Mouse (Mus musculus): ENCODE results near the gene F10. TPM values are rescaled to one million over a fixed set of nuclear protein-coding genes. Genes with fewer than 3 reads are reported as not detected.

Gene F10
- polyA plus RNA-seq, 1 experiment, result 0.91 TPM

DNA sequence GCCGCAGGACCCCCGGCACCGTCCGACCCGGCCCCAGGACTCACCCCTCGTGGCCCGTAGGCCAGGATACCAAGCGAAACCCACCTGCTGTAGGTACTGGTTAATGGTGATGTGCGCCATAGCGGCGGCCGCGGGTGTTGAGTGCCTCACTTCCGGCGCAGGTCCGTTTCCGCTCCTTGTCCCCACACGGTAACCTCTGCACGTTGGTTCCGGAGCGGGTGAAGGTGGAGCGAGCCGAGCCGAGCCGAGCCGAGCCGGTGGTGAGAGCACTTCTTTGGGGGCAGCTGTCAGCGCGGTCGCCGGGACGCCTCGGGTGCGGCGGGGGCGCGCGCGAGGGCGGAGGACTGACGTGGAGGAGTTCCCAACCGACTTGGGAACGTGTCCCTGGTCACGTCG lies 67.6 kb downstream of the F10 start:
- no peaks in the 10 kb centered on the region for H3K27me3 ChIP-seq (replicated peaks; ENCODE audit: control insufficient read depth, insufficient read depth, low read length)
- under 1% methylated on average over 45 of the region's 45 CpGs for WGBS
- H3K4me3 ChIP-seq (ENCODE audit: insufficient read depth, low read depth, low read length), result peak overlapping the region; percentile 93
- no peaks in the 10 kb centered on the region for H3K36me3 ChIP-seq (ENCODE audit: control insufficient read depth, insufficient read depth, low read length)
- TF ChIP-seq CTCF (conservative IDR thresholded peaks at IDR 0.05; ENCODE audit: insufficient read depth, insufficient read length, low read depth, low read length), result no peak
- TF ChIP-seq POLR2A (IDR thresholded peaks at IDR 0.05; ENCODE audit: low read depth, low read length), result no peak
- H3K4me1 ChIP-seq (ENCODE audit: control insufficient read depth, insufficient read depth, low read length), result peaks cover 9% of the 10 kb centered on the region; the same call in 1 of the 2 replicates
- DNase-seq, result peak; percentile 94
- H3K27ac ChIP-seq (ENCODE audit: insufficient read depth, low read depth, low read length), result peak overlapping the region; percentile 91

GRCm38 (mm10) chr8:13105087-13105881 lies 68.2 kb downstream of the F10 start, which contains the start of the genes Pcid2 and Cul4a:
Gene Pcid2, minus strand, starts transcription at chr8:13105459.
Gene Cul4a, plus strand, starts transcription at chr8:13105621.
- peak; percentile 98 for DNase-seq
- H3K36me3 ChIP-seq (ENCODE audit: control insufficient read depth, insufficient read depth, low read length), result no peaks in the 10 kb centered on the region
- H3K27me3 ChIP-seq (replicated peaks; ENCODE audit: control insufficient read depth, insufficient read depth, low read length), result no peaks in the 10 kb centered on the region
- H3K27ac ChIP-seq (ENCODE audit: insufficient read depth, low read depth, low read length), result peak within 1 kb of the TSS; percentile 91
- TF ChIP-seq CTCF (conservative IDR thresholded peaks at IDR 0.05; ENCODE audit: insufficient read depth, insufficient read length, low read depth, low read length), result peak; percentile 61
- TF ChIP-seq POLR2A (IDR thresholded peaks at IDR 0.05; ENCODE audit: low read depth, low read length), result peak; percentile 69
- H3K4me1 ChIP-seq (ENCODE audit: control insufficient read depth, insufficient read depth, low read length), result peaks cover 9% of the 10 kb centered on the region; the same call in 1 of the 2 replicates
- 2% methylated on average over 85 of the region's 87 CpGs for WGBS
- H3K4me3 ChIP-seq (ENCODE audit: insufficient read depth, low read depth, low read length), result peak within 1 kb of the TSS; percentile 95

GRCm38 (mm10) chr8:13105908-13106551 lies 68.9 kb downstream of the F10 start:
- Histone ChIP-seq H3K27me3 (replicated peaks; ENCODE audit: control insufficient read depth, insufficient read depth, low read length) (no peaks in the 10 kb centered on the region), H3K4me1 (ENCODE audit: control insufficient read depth, insufficient read depth, low read length) (peaks cover 9% of the 10 kb centered on the region; the same call in 1 of the 2 replicates), H3K36me3 (ENCODE audit: control insufficient read depth, insufficient read depth, low read length) (no peaks in the 10 kb centered on the region), H3K4me3 (ENCODE audit: insufficient read depth, low read depth, low read length) (peak overlapping the region; percentile 95), H3K27ac (ENCODE audit: insufficient read depth, low read depth, low read length) (peak overlapping the region; percentile 89)
- WGBS, result under 1% methylated on average over 60 of the region's 63 CpGs
- TF ChIP-seq CTCF (conservative IDR thresholded peaks at IDR 0.05; ENCODE audit: insufficient read depth, insufficient read length, low read depth, low read length) (no peak), POLR2A (IDR thresholded peaks at IDR 0.05; ENCODE audit: low read depth, low read length) (no peak)
- DNase-seq, result peak; percentile 66

Other genes with a start within 250 kb of the F10 start
- 15.1 and 16.6 TPM in 2 replicates for gene Mcf2l, start 163.5 kb upstream of the F10 start, polyA plus RNA-seq (2012; rRNA removed)
- gene F7, start 11.3 kb upstream of the F10 start, polyA plus RNA-seq (2012; rRNA removed), result 0.19 and 0.39 TPM in 2 replicates
- gene Proz, start 23.6 kb downstream of the F10 start, polyA plus RNA-seq (2012; rRNA removed), result 11.7 and 13.3 TPM in 2 replicates
- gene Pcid2, start 68.2 kb downstream of the F10 start, polyA plus RNA-seq (2012; rRNA removed), result 17.3 and 18.7 TPM in 2 replicates
- 34.4 and 38.0 TPM in 2 replicates for gene Cul4a, start 68.3 kb downstream of the F10 start, polyA plus RNA-seq (2012; rRNA removed)
- 1,404 and 1,744 TPM in 2 replicates for gene Lamp1, start 121.9 kb downstream of the F10 start, polyA plus RNA-seq (2012; rRNA removed)
- 66.4 and 71.2 TPM in 2 replicates for gene Grtp1, start 163.3 kb downstream of the F10 start, polyA plus RNA-seq (2012; rRNA removed)
- 0.18 and 0.99 TPM in 2 replicates for gene Adprhl1, start 216.9 kb downstream of the F10 start, polyA plus RNA-seq (2012; rRNA removed)